Mouse (Mus musculus) layer of hippocampus, adult 2 months (tissue): ENCODE data around the gene Uvrag. TPM values are rescaled to one million over a fixed set of nuclear protein-coding genes. Genes with fewer than 3 reads are reported as not detected.
A peak's percentile ranks its signal among the peaks of the same experiment; 100 is the strongest.

Source experiments
- DNase-seq, 2 experiments: peaks; one replicate each; pipeline ENCODE4 v3.0.0; 2022; ENCODE audit warnings: low spot score in 2 of 2
- H3K27ac ChIP-seq: fragments of 200-600 bp; 2 replicates; pipeline ENCODE4 v1.8.1; 2022
- H3K4me3 ChIP-seq: fragments of 200-600 bp; 2 replicates; pipeline ENCODE4 v1.8.1; 2022; ENCODE audit warnings: mild to moderate bottlenecking
- CTCF ChIP-seq: fragments of 200-600 bp; conservative IDR thresholded peaks from 2 replicates; pipeline ENCODE4 v1.8.1; 2022; ENCODE audit warnings: antibody characterized with exemption, mild to moderate bottlenecking, moderate library complexity
- total RNA-seq, 2 experiments: library from RNA; stranded (reverse); gene quantifications; 2 replicates each; pipeline ENCODE4 v1.2.3; 2021

Gene Uvrag
- total RNA-seq, 2 experiments from 2014 or later = 48.9 to 52.4 TPM

DNA sequence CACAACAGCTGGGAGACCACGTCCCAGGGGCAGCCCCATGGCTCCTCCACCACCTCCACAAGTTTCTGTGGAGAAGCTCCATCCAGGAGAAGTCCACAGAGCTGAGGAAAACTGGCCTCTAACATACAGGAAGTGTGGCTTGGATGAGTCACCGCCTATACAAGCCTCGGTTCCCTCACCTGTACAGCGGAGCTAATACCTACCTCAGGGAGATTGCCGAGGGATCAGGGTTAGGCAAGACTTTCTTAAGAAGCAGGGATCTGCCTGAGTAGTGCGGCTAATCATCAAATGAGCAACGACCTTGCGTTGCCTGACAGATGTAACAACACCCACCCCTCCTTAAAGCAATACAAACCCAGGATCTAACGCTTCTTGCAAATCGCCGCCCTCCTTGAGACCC lies 34.2 kb upstream of the Uvrag start:
- DNase-seq = no peak

DNA sequence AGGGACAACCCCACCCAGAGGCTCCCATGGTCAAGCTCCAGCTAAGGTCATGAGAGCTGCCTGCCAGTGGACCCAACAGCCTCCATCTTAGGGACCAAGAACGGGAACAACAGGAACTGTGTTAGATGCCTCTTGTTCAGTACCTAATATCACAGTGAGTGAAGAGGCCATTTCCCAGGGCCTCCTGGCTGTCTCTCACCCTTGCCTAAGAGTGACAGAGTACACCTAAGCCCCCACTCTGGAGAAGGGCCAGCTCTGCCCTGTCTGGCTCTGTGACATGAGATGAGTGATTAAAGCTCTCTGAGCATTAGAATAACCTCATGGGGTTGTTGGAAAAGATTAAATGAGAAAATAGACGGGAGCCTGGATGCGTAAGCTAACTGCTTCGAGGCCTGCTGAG lies 33.1 kb upstream of the Uvrag start:
- no peak overlapping the region for H3K4me3 ChIP-seq
- no peak overlapping the region for H3K27ac ChIP-seq
- DNase-seq = no peak
- TF ChIP-seq CTCF = no peak

More for the DNA sequence above, 34.2 kb upstream of the Uvrag start:
- no peak for TF ChIP-seq CTCF
- no peak overlapping the region for H3K4me3 ChIP-seq
- H3K27ac ChIP-seq = no peak overlapping the region

- TF ChIP-seq CTCF = no peak
- H3K27ac ChIP-seq = no peak overlapping the region
- no peak for DNase-seq
- H3K4me3 ChIP-seq = no peak overlapping the region
These were observed 32.0 kb upstream of the Uvrag start for GRCm38 (mm10) chr7:99172898-99173297.

DNA sequence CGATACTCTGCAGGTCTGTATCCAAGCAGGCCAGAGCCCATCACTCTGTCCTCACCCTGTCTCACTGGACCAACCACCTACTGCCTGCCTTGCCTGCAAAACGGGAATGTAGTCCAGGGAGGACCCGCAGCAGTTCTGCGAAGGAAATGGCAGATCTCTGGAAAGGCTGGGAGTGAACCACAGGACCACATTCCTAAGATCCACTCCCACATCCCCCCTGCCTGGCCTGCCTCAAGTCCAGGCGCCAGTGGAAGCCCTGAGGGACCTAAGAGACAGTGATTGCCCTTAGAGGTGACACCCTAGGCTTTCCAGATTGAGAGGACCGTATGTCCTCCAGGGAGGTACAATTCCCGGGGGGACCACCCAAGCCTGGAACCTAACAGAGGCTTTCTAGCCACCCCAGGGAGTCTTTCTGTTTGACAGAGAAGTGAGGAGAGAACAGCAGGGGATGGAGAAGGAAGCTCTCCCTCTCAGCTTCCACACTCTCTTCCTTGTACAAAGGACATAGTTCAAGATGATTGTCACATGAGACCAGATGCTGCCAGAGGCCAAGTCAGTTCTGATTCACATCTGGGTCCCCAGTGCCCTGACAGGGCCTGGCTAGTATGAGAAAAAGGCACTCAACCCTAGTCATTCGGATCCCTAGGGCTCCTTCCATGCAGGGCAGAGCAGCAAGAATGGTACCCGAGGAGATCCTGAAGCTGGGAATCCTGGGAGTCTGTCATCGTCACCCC lies 31.0 kb upstream of the Uvrag start:
- no peak overlapping the region for H3K27ac ChIP-seq
- TF ChIP-seq CTCF = no peak
- DNase-seq = no peak
- no peak overlapping the region for H3K4me3 ChIP-seq

GRCm38 (mm10) chr7:99170519-99170918 lies 29.6 kb upstream of the Uvrag start:
- no peak for TF ChIP-seq CTCF
- no peak for DNase-seq
- H3K4me3 ChIP-seq = no peak overlapping the region
- H3K27ac ChIP-seq = no peak overlapping the region

GRCm38 (mm10) chr7:99169717-99170403 lies 28.9 kb upstream of the Uvrag start:
- no peak for TF ChIP-seq CTCF
- Histone ChIP-seq H3K27ac (no peak overlapping the region), H3K4me3 (no peak overlapping the region)
- no peak for DNase-seq

- no peak for DNase-seq
- no peak for TF ChIP-seq CTCF
- no peak overlapping the region; the same call in 1 of the 2 replicates for H3K27ac ChIP-seq
- no peak overlapping the region for H3K4me3 ChIP-seq
These were observed 27.8 kb upstream of the Uvrag start for GRCm38 (mm10) chr7:99168756-99169155.

DNA sequence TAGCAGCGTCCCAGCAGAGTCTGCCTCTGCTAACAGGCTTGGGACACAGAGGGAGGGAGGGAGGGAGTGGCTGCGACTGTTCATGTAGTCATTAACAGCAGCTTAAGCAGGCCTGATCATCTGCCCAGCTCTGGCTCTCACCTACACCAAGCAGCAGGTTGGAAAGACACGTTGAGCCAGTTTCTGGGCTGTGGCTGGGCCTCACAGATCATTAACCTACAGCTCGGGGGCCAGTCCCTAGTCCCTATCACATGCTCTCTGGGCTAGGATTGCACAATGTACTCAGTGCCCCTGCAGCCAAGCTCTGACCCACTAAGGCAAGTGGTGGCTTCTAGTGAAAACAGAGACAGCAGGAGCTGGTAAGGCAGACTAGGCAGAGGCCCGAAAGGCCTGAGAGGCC lies 27.0 kb upstream of the Uvrag start:
- H3K4me3 ChIP-seq = no peak overlapping the region
- H3K27ac ChIP-seq = no peak overlapping the region
- DNase-seq = no peak
- TF ChIP-seq CTCF = no peak

GRCm38 (mm10) chr7:99166159-99166558 lies 25.2 kb upstream of the Uvrag start:
- TF ChIP-seq CTCF = no peak
- DNase-seq = no peak
- no peak overlapping the region for H3K4me3 ChIP-seq
- H3K27ac ChIP-seq = no peak overlapping the region

GRCm38 (mm10) chr7:99164873-99165410 lies 24.0 kb upstream of the Uvrag start:
- TF ChIP-seq CTCF = no peak
- no peak overlapping the region for H3K27ac ChIP-seq
- no peak overlapping the region for H3K4me3 ChIP-seq
- no peak for DNase-seq

DNA sequence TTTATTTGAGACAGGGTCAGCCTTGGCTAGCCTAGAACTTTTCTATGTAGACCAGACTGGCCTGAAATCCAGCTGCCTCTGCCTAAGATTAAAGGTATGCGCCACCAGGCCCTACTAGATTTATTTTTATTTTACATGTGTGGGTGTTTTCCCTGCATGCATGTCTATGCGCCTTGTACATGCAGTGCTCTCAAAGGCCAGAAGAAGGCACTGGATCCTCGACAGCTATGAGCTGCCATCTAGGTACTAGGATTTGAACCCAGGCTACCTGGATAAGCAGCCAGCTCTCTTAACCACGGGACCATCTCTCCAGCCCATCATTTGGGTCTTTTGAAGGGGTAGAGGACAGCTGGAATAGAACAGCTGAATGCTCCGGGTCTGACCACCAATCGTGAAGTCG lies 21.5 kb upstream of the Uvrag start:
- TF ChIP-seq CTCF = peak; percentile 64
- DNase-seq = no peak
- Histone ChIP-seq H3K27ac (no peak overlapping the region), H3K4me3 (no peak overlapping the region)

GRCm38 (mm10) chr7:99161961-99162360 lies 21.0 kb upstream of the Uvrag start:
- Histone ChIP-seq H3K4me3 (no peak overlapping the region), H3K27ac (no peak overlapping the region)
- no peak for DNase-seq
- no peak for TF ChIP-seq CTCF

- Histone ChIP-seq H3K27ac (no peak overlapping the region), H3K4me3 (no peak overlapping the region)
- no peak for DNase-seq
- TF ChIP-seq CTCF = no peak
These were observed 20.6 kb upstream of the Uvrag start for GRCm38 (mm10) chr7:99161529-99161928.

DNA sequence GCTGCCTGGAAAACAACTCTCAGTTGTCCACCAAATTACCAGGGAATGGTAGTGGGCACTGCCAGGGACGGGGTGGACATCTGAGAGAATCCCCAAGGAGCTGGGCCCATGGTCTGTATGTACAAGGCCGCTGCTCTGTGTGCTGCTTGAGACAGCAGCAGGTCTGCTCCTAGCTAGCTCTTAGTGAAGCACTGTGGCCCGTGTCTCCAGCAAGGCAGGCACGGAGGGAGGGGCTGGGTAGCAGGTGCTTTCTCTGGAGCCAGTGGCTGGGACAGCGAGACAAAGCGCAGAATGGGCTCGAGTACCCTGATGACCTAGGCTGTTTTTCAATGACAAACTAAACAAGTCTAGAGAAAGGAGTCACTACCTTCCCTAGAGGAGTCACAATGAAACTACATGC lies 20.1 kb upstream of the Uvrag start:
- Histone ChIP-seq H3K4me3 (no peak overlapping the region), H3K27ac (no peak overlapping the region)
- no peak for DNase-seq
- no peak for TF ChIP-seq CTCF
